Mouse (Mus musculus): ENCODE results near the gene Cabp2.

Cabp2 gene

GRCm38 (mm10) chr19:4100718-4101261, 19.4 kb downstream of the Cabp2 start:
- no peak for DNase-seq (ENCODE audit: extremely low read depth, low read depth)

GRCm38 (mm10) chr19:4101466-4101865, 20.1 kb downstream of the Cabp2 start:
- no peak for DNase-seq (ENCODE audit: extremely low read depth, low read depth)

GRCm38 (mm10) chr19:4102049-4102448, 20.7 kb downstream of the Cabp2 start:
- no peak for DNase-seq (ENCODE audit: extremely low read depth, low read depth)

- no peak for DNase-seq (ENCODE audit: extremely low read depth, low read depth)
These were observed 21.2 kb downstream of the Cabp2 start for GRCm38 (mm10) chr19:4102626-4103025.

GRCm38 (mm10) chr19:4103294-4103693, 21.9 kb downstream of the Cabp2 start:
- DNase-seq (ENCODE audit: extremely low read depth, low read depth): no peak

- no peak for DNase-seq (ENCODE audit: extremely low read depth, low read depth)
These were observed 22.4 kb downstream of the Cabp2 start for GRCm38 (mm10) chr19:4103792-4104191.

GRCm38 (mm10) chr19:4104675-4105194, 23.4 kb downstream of the Cabp2 start:
- no peak for DNase-seq (ENCODE audit: extremely low read depth, low read depth)

GRCm38 (mm10) chr19:4106654-4107053, 25.3 kb downstream of the Cabp2 start:
- no peak for DNase-seq (ENCODE audit: extremely low read depth, low read depth)

GRCm38 (mm10) chr19:4108535-4108934, 27.2 kb downstream of the Cabp2 start:
- no peak for DNase-seq (ENCODE audit: extremely low read depth, low read depth)

GRCm38 (mm10) chr19:4112063-4112960, 30.9 kb downstream of the Cabp2 start:
- DNase-seq (ENCODE audit: extremely low read depth, low read depth): no peak

GRCm38 (mm10) chr19:4113186-4113805, 31.9 kb downstream of the Cabp2 start:
- DNase-seq (ENCODE audit: extremely low read depth, low read depth): peak; percentile 92

GRCm38 (mm10) chr19:4113806-4114230, 32.4 kb downstream of the Cabp2 start:
- DNase-seq (ENCODE audit: extremely low read depth, low read depth): no peak

GRCm38 (mm10) chr19:4114551-4114950, 33.2 kb downstream of the Cabp2 start:
- no peak for DNase-seq (ENCODE audit: extremely low read depth, low read depth)

GRCm38 (mm10) chr19:4115144-4115543, 33.8 kb downstream of the Cabp2 start:
- no peak for DNase-seq (ENCODE audit: extremely low read depth, low read depth)

- no peak for DNase-seq (ENCODE audit: extremely low read depth, low read depth)
These were observed 34.4 kb downstream of the Cabp2 start for GRCm38 (mm10) chr19:4115816-4116215.

- DNase-seq (ENCODE audit: extremely low read depth, low read depth): no peak
These were observed 35.6 kb downstream of the Cabp2 start for GRCm38 (mm10) chr19:4117006-4117405.

GRCm38 (mm10) chr19:4118350-4118749, 37.0 kb downstream of the Cabp2 start:
- no peak for DNase-seq (ENCODE audit: extremely low read depth, low read depth)

GRCm38 (mm10) chr19:4119716-4120487, 38.5 kb downstream of the Cabp2 start:
- DNase-seq (ENCODE audit: extremely low read depth, low read depth): no peak

GRCm38 (mm10) chr19:4120496-4120895, 39.1 kb downstream of the Cabp2 start:
- DNase-seq (ENCODE audit: extremely low read depth, low read depth): no peak

- DNase-seq (ENCODE audit: extremely low read depth, low read depth): peak; percentile 96
These were observed 39.9 kb downstream of the Cabp2 start for GRCm38 (mm10) chr19:4121097-4121805.

GRCm38 (mm10) chr19:4121896-4122295, 40.5 kb downstream of the Cabp2 start:
- peak; percentile 64 for DNase-seq (ENCODE audit: extremely low read depth, low read depth)

All from MEL-GATA-1-ER (cell line).